Mouse (Mus musculus) hindbrain, embryonic 13.5 days (tissue): ENCODE results near the gene Asgr2. TPM values are rescaled to one million over a fixed set of nuclear protein-coding genes. Genes with fewer than 3 reads are reported as not detected.
A peak's percentile ranks its signal among the peaks of the same experiment; 100 is the strongest.
"Not testable (repeated sequence)": the region's sequence is repeated elsewhere in the genome, so short reads cannot be mapped to it uniquely, and the experiment has no call there.

Experiments used
- ATAC-seq: fragments of 200-750 bp; cut with Nextera tagmentation; 2 replicates; pipeline ENCODE4 v1.8.0; 2017; ENCODE audit warnings: moderate TSS enrichment; ENCODE audit not compliant: low FRiP score
- H3K27ac ChIP-seq: fragments of 300-500 bp; sonication (generic); 2 replicates; pipeline ENCODE4 v1.5.1; 2015; ENCODE audit warnings: inconsistent platforms, mild to moderate bottlenecking, moderate library complexity
- H3K27me3 ChIP-seq: fragments of 300-500 bp; sonication (generic); 2 replicates; pipeline ENCODE4 v1.6.1; 2015; ENCODE audit warnings: mild to moderate bottlenecking, inconsistent platforms
- H3K36me3 ChIP-seq: fragments of 300-500 bp; sonication (generic); 2 replicates; pipeline ENCODE4 v1.6.1; 2015; ENCODE audit warnings: mild to moderate bottlenecking, inconsistent platforms
- H3K4me1 ChIP-seq: fragments of 300-500 bp; sonication (generic); replicated peaks from 2 replicates; pipeline ENCODE4 v1.6.1; 2015; ENCODE audit warnings: inconsistent platforms
- H3K4me2 ChIP-seq: fragments of 300-500 bp; sonication (generic); 2 replicates; pipeline ENCODE4 v1.6.1; 2015; ENCODE audit warnings: inconsistent platforms, mild to moderate bottlenecking, moderate library complexity
- H3K4me3 ChIP-seq: fragments of 300-500 bp; sonication (generic); 2 replicates; pipeline ENCODE4 v1.5.1; 2015; ENCODE audit warnings: mild to moderate bottlenecking, inconsistent platforms
- H3K9ac ChIP-seq: fragments of 300-500 bp; sonication (generic); 2 replicates; pipeline ENCODE4 v1.6.1; 2015; ENCODE audit warnings: mild to moderate bottlenecking, inconsistent platforms
- H3K9me3 ChIP-seq: fragments of 300-500 bp; sonication (generic); 2 replicates; pipeline ENCODE4 v1.6.1; 2016; ENCODE audit warnings: inconsistent platforms
- WGBS: fragments of 180-500 bp; shearing (Covaris S2); methylation state at CpG from one replicate; pipeline ENCODE4 v1.1.7; 2015; 5-methylcytosine and 5-hydroxymethylcytosine counted together
- polyA plus RNA-seq: library from polyadenylated mRNA; unstranded; fragments of >200 nt; fragmentation: Nextera tagmentation; extraction: Ambion mirVana; gene quantifications from 2 replicates; pipeline ENCODE4 v1.2.1, GENCODE M21; 2015

The Asgr2 gene
- polyA plus RNA-seq, 1 experiment from 2014 or later, result not detected

GRCm38 (mm10) chr11:70068245-70068644 is 24.2 kb upstream of the Asgr2 start:
- H3K36me3 ChIP-seq, result no peaks in the 10 kb centered on the region
- H3K9ac ChIP-seq, result no peak overlapping the region
- H3K9me3 ChIP-seq, result no peaks in the 10 kb centered on the region
- no peak; the same call in 1 of the 2 replicates for ATAC-seq
- H3K27me3 ChIP-seq, result no peaks in the 10 kb centered on the region
- no peak overlapping the region for H3K27ac ChIP-seq
- no peak overlapping the region for H3K4me2 ChIP-seq
- no peak overlapping the region for H3K4me3 ChIP-seq
- 33% methylated on average over 3 of the region's 3 CpGs for WGBS
- H3K4me1 ChIP-seq, result peaks cover 6% of the 10 kb centered on the region; the same call in 1 of the 2 replicates

- WGBS, result 67% methylated on average over 6 of the region's 6 CpGs
- H3K9ac ChIP-seq, result no peak overlapping the region
- ATAC-seq, result no peak
- H3K9me3 ChIP-seq, result no peaks in the 10 kb centered on the region
- H3K27ac ChIP-seq, result no peak overlapping the region
- no peaks in the 10 kb centered on the region for H3K36me3 ChIP-seq
- no peak overlapping the region for H3K4me3 ChIP-seq
- no peaks in the 10 kb centered on the region for H3K27me3 ChIP-seq
- H3K4me1 ChIP-seq, result peaks cover 8% of the 10 kb centered on the region; the same call in 1 of the 2 replicates
- H3K4me2 ChIP-seq, result no peak overlapping the region
Observed at GRCm38 (mm10) chr11:70070057-70070456, 22.4 kb upstream of the Asgr2 start.

DNA sequence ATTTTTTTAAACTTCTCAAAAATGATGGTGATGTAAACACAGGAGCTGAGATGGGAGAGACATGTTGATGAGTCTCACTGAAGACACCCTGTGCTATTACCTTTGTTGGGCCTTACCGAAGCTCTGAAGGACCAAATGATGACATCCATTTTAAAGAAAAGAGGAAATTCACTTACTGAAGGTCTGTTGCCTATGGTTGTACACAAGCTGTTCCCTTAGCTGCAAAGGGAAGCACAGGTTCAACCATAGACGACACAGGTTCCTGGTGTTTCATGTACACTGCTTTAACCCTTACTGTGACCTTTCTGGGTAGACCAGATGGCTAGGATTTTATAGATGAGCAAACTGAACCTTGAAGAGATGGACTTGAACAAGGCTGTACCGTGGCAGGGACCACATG is 21.8 kb upstream of the Asgr2 start:
- H3K27ac ChIP-seq, H3K4me3 ChIP-seq, H3K9ac ChIP-seq, H3K9me3 ChIP-seq, ATAC-seq, H3K36me3 ChIP-seq, H3K4me2 ChIP-seq, H3K4me1 ChIP-seq, H3K27me3 ChIP-seq: not testable (repeated sequence)
- 85% methylated on average over 3 of the region's 3 CpGs for WGBS

DNA sequence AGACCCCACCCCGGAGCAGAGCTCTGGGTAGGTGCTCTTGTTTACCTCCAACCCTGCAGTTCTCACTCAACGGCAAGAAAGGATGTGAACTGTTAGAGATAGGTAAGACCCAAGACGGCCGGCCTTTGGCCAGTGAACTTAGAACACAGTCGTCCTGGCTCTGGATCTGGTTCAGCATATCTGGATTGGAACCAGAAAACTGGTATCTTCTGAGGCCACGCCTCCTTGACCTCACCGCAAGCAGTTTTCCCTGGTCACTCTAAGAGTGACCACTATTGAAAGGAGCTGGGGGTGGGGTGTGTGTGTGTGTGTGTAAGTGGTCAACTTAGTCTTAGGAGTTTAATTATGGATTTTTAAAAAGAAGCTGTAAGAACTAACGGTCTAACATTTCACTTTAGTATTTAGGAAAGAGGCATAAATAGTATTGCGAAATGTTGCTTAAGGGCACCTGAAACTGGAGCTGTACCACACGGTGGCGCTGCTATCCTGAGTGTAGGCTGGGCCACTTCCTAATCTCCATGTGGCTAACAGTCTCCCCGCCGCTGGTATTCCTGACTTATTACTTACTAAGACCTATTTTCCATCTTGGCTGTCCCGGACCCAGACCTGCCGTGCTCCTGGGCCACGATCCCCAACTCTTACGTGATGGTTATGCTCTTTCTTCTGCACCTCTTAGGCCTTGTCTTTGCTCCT is 17.9 kb upstream of the Asgr2 start:
- Histone ChIP-seq H3K4me3 (no peak overlapping the region), H3K9ac (no peak overlapping the region), H3K4me1 (0 out of 2 replicates have a peak, but pooled peaks cover 2% of the 10 kb centered on the region), H3K27me3 (no peaks in the 10 kb centered on the region), H3K27ac (no peak overlapping the region), H3K36me3 (no peaks in the 10 kb centered on the region), H3K9me3 (no peaks in the 10 kb centered on the region), H3K4me2 (peak overlapping the region; percentile 26; the same call in 1 of the 2 replicates)
- WGBS, result 41% methylated on average over 17 of the region's 17 CpGs
- no peak for ATAC-seq

DNA sequence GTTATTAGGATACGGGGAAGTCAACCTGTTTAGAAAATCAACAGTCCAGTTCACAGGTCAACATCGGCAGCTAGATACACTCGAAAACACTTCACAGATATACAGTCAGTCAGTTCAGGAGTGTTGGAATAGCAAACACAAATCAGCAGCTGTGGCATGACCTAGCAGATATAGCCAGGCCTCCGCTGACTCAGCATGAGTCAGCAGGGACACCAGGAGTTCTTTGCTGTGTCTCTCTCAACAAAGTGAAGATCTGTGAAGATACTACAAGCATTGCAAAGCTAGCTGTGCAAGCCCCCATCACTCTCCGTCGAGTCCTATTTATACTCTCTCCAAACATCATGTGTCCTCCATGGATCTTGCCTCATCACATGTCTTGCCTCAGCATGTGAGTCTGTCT is 16.9 kb upstream of the Asgr2 start:
- ATAC-seq, result no peak
- Histone ChIP-seq H3K4me1 (0 out of 2 replicates have a peak, but pooled peaks cover 2% of the 10 kb centered on the region), H3K27me3 (no peaks in the 10 kb centered on the region), H3K9ac (no peak overlapping the region), H3K9me3 (no peaks in the 10 kb centered on the region), H3K27ac (no peak overlapping the region), H3K36me3 (no peaks in the 10 kb centered on the region), H3K4me2 (no peak overlapping the region), H3K4me3 (no peak overlapping the region)
- WGBS, result 86% methylated on average over 6 of the region's 6 CpGs

- no peaks in the 10 kb centered on the region for H3K27me3 ChIP-seq
- no peak overlapping the region for H3K27ac ChIP-seq
- no peaks in the 10 kb centered on the region for H3K9me3 ChIP-seq
- H3K4me3 ChIP-seq, result no peak overlapping the region
- H3K9ac ChIP-seq, result no peak overlapping the region
- H3K4me1 ChIP-seq, result 0 out of 2 replicates have a peak, but pooled peaks cover 2% of the 10 kb centered on the region
- no peak for ATAC-seq
- no peak overlapping the region for H3K4me2 ChIP-seq
- H3K36me3 ChIP-seq, result no peaks in the 10 kb centered on the region
- 58% methylated on average over 3 of the region's 3 CpGs for WGBS
Observed at GRCm38 (mm10) chr11:70077441-70077840, 15.0 kb upstream of the Asgr2 start.

GRCm38 (mm10) chr11:70079175-70079574 is 13.3 kb upstream of the Asgr2 start:
- no peak for ATAC-seq
- Histone ChIP-seq H3K9me3 (no peaks in the 10 kb centered on the region), H3K4me3 (no peak overlapping the region), H3K27me3 (no peaks in the 10 kb centered on the region), H3K36me3 (no peaks in the 10 kb centered on the region), H3K4me2 (no peak overlapping the region), H3K27ac (no peak overlapping the region), H3K9ac (no peak overlapping the region), H3K4me1 (0 out of 2 replicates have a peak, but pooled peaks cover 2% of the 10 kb centered on the region)
- WGBS, result 78% methylated on average over 6 of the region's 6 CpGs

DNA sequence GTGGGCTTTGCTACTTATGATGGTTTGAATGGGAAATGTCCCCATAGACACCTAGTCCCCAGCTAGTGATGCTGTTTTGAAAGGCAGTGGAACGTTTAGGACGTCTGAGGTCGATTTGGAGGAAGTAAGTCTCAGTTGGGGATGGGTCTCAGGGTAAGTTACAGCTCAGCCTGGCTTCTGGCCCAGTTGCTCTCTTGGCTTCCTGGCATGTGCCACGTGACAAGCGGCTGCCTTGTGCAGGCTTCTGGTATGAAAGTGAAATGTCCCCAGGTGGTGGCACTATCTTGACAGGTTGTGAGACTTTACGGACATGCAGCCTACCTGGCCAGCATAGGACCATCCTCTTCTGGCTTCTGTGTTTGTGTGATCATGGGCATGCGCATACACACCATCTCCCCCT is 12.5 kb upstream of the Asgr2 start:
- Histone ChIP-seq H3K9me3 (no peaks in the 10 kb centered on the region), H3K27me3 (no peaks in the 10 kb centered on the region), H3K27ac (no peak overlapping the region), H3K4me2 (no peak overlapping the region), H3K9ac (no peak overlapping the region), H3K4me1 (0 out of 2 replicates have a peak, but pooled peaks cover under 1% of the 10 kb centered on the region), H3K36me3 (no peaks in the 10 kb centered on the region), H3K4me3 (no peak overlapping the region)
- 85% methylated on average over 7 of the region's 7 CpGs for WGBS
- ATAC-seq, result no peak

- Histone ChIP-seq H3K4me3 (no peak overlapping the region), H3K9ac (no peak overlapping the region), H3K27ac (no peak overlapping the region), H3K9me3 (no peaks in the 10 kb centered on the region), H3K4me2 (no peak overlapping the region), H3K27me3 (no peaks in the 10 kb centered on the region), H3K4me1 (no peaks in the 10 kb centered on the region), H3K36me3 (no peaks in the 10 kb centered on the region)
- 82% methylated on average over 15 of the region's 15 CpGs for WGBS
- ATAC-seq, result no peak
Observed at GRCm38 (mm10) chr11:70080803-70081590, 11.4 kb upstream of the Asgr2 start.

DNA sequence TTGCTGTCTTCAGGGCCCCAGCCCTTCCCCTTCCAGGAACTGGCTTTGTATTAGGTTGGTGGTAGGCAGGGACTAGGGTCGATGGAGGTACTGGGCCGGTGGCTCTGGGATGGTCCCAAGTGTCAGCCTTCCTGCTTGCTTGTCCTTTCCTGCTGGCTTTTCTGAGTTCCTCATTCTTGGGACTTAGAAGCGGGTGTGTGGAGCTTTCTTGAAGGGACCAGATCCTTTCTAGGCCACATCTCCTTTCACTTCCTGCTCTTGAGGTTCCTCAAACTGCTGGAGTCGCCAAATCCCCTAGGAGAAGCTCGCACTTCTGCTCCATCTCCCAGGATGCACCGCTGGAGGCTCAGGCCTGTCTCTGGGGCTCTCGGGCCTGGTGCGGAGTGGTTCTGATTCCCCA is 7.9 kb upstream of the Asgr2 start:
- 80% methylated on average over 8 of the region's 8 CpGs for WGBS

DNA sequence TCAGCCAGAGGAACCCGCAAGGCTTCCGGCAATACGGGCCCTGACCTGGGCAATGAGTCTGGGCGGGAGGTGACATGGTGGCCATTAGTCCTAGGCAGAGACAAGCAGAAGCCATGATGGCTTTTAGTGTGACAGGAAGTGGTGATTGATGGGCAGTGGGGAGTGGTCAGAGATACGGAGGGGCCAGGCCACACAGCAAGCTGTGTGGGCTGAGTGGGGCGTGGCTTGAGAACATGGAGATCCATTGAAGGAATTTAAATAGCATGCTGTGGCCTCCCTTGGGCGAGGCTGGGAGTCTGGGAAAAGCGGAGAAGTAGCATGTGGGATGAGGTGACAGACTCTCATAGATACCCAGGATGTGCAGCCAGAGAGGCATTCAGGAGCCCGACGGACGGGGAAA is 5.0 kb downstream of the Asgr2 start:
- Histone ChIP-seq H3K9ac (no peak overlapping the region), H3K4me2 (no peak overlapping the region), H3K27ac (no peak overlapping the region), H3K4me3 (no peak overlapping the region), H3K9me3 (no peaks in the 10 kb centered on the region), H3K27me3 (no peaks in the 10 kb centered on the region), H3K4me1 (no peaks in the 10 kb centered on the region), H3K36me3 (no peaks in the 10 kb centered on the region)
- no peak for ATAC-seq
- WGBS, result 69% methylated on average over 11 of the region's 11 CpGs

More for the DNA sequence above, 7.9 kb upstream of the Asgr2 start:
- H3K4me3 ChIP-seq, result no peak overlapping the region
- H3K36me3 ChIP-seq, result no peaks in the 10 kb centered on the region
- no peaks in the 10 kb centered on the region for H3K27me3 ChIP-seq
- H3K4me1 ChIP-seq, result no peaks in the 10 kb centered on the region
- ATAC-seq, result no peak
- H3K27ac ChIP-seq, result no peak overlapping the region
- H3K9me3 ChIP-seq, result no peaks in the 10 kb centered on the region
- no peak overlapping the region for H3K9ac ChIP-seq
- H3K4me2 ChIP-seq, result no peak overlapping the region

- Histone ChIP-seq H3K4me2 (no peak overlapping the region), H3K4me3 (no peak overlapping the region), H3K36me3 (no peaks in the 10 kb centered on the region), H3K4me1 (no peaks in the 10 kb centered on the region), H3K9ac (no peak overlapping the region), H3K9me3 (no peaks in the 10 kb centered on the region), H3K27me3 (no peaks in the 10 kb centered on the region), H3K27ac (no peak overlapping the region)
- 82% methylated on average over 2 of the region's 2 CpGs for WGBS
- ATAC-seq, result no peak
Observed at GRCm38 (mm10) chr11:70099102-70099501, 6.7 kb downstream of the Asgr2 start.
